Mouse (Mus musculus) midbrain, embryonic 14.5 days (tissue): Measurements from ENCODE around the gene Asb10. TPM values are rescaled to one million over a fixed set of nuclear protein-coding genes. Genes with fewer than 3 reads are reported as not detected.

Experiments used
- ATAC-seq: fragments of 200-750 bp; cut with Nextera tagmentation; 2 replicates; pipeline ENCODE4 v1.8.0; 2017; ENCODE audit warnings: moderate number of reproducible peaks, moderate library complexity; ENCODE audit not compliant: low FRiP score, low TSS enrichment
- DNase-seq: peaks from one replicate; pipeline ENCODE4 v3.0.0-alpha.2; 2015
- H3K27ac ChIP-seq: fragments of 300-500 bp; sonication (generic); replicated peaks from 2 replicates; pipeline ENCODE4 v1.5.1; 2014; ENCODE audit warnings: mild to moderate bottlenecking, low read depth, low read length, moderate library complexity
- H3K27me3 ChIP-seq: fragments of 300-500 bp; sonication (generic); 2 replicates; pipeline ENCODE4 v1.6.1; 2014; ENCODE audit warnings: low read length, control low read depth, mixed read lengths; ENCODE audit not compliant: control insufficient read depth, insufficient read depth
- H3K36me3 ChIP-seq: fragments of 300-500 bp; sonication (generic); 2 replicates; pipeline ENCODE4 v1.6.1; 2014; ENCODE audit warnings: low read length, control low read depth; ENCODE audit not compliant: control insufficient read depth, insufficient read depth
- H3K4me1 ChIP-seq: fragments of 300-500 bp; sonication (generic); 2 replicates; pipeline ENCODE4 v1.6.1; 2014; ENCODE audit warnings: mild to moderate bottlenecking, antibody characterized with exemption, low read length, control low read depth; ENCODE audit not compliant: control insufficient read depth, insufficient read depth
- H3K4me2 ChIP-seq: fragments of 300-500 bp; sonication (generic); 2 replicates; pipeline ENCODE4 v1.6.1; 2014; ENCODE audit warnings: mild to moderate bottlenecking, low read length, moderate library complexity
- H3K4me3 ChIP-seq: fragments of 300-500 bp; sonication (generic); replicated peaks from 2 replicates; pipeline ENCODE4 v1.5.1; 2014; ENCODE audit warnings: low read depth, low read length
- H3K9ac ChIP-seq: fragments of 300-500 bp; sonication (generic); replicated peaks from 2 replicates; pipeline ENCODE4 v1.6.1; 2014; ENCODE audit warnings: mild to moderate bottlenecking, low read length, moderate library complexity
- H3K9me3 ChIP-seq: fragments of 300-500 bp; sonication (generic); 2 replicates; pipeline ENCODE4 v1.6.1; 2016; ENCODE audit warnings: low read length, control low read depth, mixed read lengths; ENCODE audit not compliant: control insufficient read depth
- WGBS: fragments of 180-500 bp; shearing (Covaris S2); extraction: QIAGEN DNeasy Blood & Tissue Kit; methylation state at CpG from one replicate; pipeline ENCODE4 v1.1.7; 2014; 5-methylcytosine and 5-hydroxymethylcytosine counted together
- polyA plus RNA-seq: library from polyadenylated mRNA; unstranded; fragments of >200 nt; fragmentation: Nextera tagmentation; extraction: Ambion mirVana; gene quantifications from 2 replicates; pipeline ENCODE4 v1.2.1, GENCODE M21; 2014

The Asb10 gene
- polyA plus RNA-seq, 1 experiment from 2014 or later: 0.12 TPM

DNA sequence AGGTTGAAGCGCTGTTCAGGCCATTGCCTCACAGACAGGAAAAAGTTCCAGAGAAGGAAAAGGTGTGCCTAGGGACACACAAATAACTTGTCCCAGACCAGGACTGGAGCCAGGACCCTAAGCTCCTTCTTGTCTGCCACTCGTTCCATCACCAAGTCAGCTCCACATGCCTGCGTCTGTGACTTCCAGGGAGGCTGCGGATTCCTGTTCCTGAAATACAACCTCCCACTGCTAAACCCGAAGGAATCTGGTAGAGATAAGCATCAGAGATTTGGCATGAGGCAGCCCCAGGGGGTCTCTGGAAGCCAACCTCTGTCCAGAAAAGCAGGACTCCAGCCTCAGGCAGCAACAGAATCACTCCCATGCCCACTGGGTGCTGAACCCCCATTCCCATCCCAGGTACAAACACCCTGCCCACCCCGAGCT is 379 bp upstream of the Asb10 start:
- H3K27me3 ChIP-seq: no peaks in the 10 kb centered on the region
- 0 out of 2 replicates have a peak, but pooled peaks cover 2% of the 10 kb centered on the region for H3K4me1 ChIP-seq
- no peaks in the 10 kb centered on the region for H3K36me3 ChIP-seq
- no peak overlapping the region for H3K27ac ChIP-seq
- WGBS: 44% methylated on average over 6 of the region's 6 CpGs
- H3K4me2 ChIP-seq: no peak overlapping the region
- ATAC-seq: no peak
- no peaks in the 10 kb centered on the region for H3K9me3 ChIP-seq
- no peak overlapping the region for H3K9ac ChIP-seq
- no peak for DNase-seq
- no peak overlapping the region for H3K4me3 ChIP-seq

DNA sequence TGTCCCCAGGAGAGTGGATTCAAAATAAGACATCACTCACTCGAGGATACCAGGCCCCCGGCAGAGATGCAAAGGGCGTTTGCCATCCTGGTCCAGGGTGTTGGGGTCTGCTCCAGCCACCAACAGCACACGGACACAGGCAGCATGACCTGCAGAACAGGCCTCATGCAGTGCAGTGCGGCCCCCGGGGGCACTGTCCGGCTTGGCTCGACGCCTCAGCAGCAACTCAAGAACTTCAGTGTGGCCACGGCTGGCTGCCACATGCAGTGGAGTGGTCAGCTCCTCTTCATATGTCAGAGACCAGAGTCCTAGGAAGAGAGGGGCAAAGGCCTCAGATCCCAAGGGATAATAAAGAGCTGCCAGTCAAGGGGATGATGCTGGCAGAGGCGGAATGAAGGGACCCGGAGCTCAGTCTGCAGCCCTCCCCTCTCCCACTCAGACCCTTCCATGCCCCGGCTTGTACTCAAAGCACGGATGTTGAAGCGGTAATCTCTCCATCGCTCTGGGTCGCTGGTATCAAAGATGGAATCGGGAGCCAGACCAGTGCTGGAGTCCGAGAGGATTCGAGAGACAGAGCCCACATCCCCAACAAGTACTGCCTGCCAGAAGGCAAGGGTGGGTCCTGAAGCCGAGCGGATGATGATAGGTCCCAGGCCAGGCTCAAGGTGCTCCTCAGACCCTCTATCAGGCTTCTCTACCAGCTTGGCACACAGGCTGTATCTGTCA is 1.0 kb downstream of the Asb10 start:
- WGBS: 82% methylated on average over 22 of the region's 22 CpGs

DNA sequence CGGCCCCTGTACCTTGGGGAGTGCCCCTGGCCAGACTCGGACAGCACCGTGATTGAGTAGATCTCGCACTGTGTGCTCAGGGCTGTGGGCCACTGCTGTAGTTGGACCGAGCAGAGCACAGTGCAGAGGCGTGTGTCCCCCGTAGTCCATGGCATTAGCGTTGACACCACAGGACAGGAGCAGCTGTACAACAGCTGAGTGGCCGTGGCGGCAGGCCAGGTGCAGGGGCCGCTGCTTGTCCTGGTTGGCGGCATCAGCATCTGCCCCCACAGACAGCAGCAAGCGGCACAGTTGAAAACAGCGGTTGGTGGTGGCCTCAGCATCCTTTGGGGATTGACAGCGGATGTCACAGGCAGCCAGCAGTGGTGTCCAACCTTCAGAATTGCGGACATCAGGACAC is 3.2 kb downstream of the Asb10 start:
- Histone ChIP-seq H3K4me3 (no peak overlapping the region), H3K4me2 (no peak overlapping the region), H3K27me3 (no peaks in the 10 kb centered on the region), H3K4me1 (0 out of 2 replicates have a peak, but pooled peaks cover 2% of the 10 kb centered on the region), H3K9me3 (no peaks in the 10 kb centered on the region), H3K27ac (no peak overlapping the region), H3K9ac (no peak overlapping the region), H3K36me3 (no peaks in the 10 kb centered on the region)
- no peak for DNase-seq
- ATAC-seq: no peak
- 70% methylated on average over 16 of the region's 16 CpGs for WGBS

More for the DNA sequence above, 1.0 kb downstream of the Asb10 start:
- no peak for ATAC-seq
- Histone ChIP-seq H3K4me1 (0 out of 2 replicates have a peak, but pooled peaks cover 2% of the 10 kb centered on the region), H3K9me3 (no peaks in the 10 kb centered on the region), H3K27ac (no peak overlapping the region), H3K27me3 (no peaks in the 10 kb centered on the region), H3K9ac (no peak overlapping the region), H3K4me3 (no peak overlapping the region), H3K4me2 (no peak overlapping the region), H3K36me3 (no peaks in the 10 kb centered on the region)
- DNase-seq: no peak

DNA sequence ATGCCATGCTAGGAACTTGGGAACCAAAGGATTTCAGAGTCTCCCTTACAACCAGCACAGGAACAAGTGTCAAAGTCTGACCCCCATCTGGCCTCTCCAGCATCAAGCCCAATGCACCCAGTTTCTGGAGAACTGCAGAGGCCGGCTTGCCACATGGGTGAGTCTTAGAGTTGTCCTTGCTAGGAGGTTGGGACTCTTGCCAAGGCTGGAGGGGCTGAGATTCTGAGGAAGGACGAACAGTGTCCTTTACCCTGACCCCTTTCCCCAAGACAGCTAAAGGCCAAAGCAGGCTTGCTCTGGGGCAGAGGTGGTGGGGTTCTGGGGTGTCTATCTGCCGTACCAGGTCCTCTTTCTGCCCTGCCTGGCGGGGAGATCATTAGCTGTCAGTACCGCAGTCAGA is 4.3 kb downstream of the Asb10 start:
- H3K27ac ChIP-seq: no peak overlapping the region
- no peak overlapping the region for H3K4me3 ChIP-seq
- H3K27me3 ChIP-seq: no peaks in the 10 kb centered on the region
- H3K4me2 ChIP-seq: no peak overlapping the region
- ATAC-seq: no peak
- 80% methylated on average over 5 of the region's 5 CpGs for WGBS
- H3K9me3 ChIP-seq: no peaks in the 10 kb centered on the region
- H3K36me3 ChIP-seq: no peaks in the 10 kb centered on the region
- DNase-seq: no peak
- 0 out of 2 replicates have a peak, but pooled peaks cover 2% of the 10 kb centered on the region for H3K4me1 ChIP-seq
- no peak overlapping the region for H3K9ac ChIP-seq

DNA sequence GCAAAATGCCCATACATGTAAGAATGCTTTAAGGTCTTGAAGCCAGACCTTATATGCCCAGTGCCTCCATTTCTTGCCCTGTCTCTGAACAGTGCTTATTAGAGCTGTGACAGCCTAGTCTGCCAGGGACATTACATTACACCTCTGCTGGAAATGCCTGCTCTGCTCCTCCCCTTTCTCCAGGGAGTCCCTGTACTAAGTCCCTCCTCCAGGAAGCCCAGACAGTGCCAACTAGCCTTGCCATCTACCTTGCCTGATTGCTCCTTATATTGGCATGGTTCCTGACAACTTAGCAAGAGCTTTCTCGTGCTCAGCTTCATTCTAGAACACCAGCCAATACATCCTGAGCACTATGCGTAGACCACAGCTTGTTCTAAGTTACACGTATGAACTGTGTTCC is 5.0 kb downstream of the Asb10 start:
- Histone ChIP-seq H3K9me3 (no peaks in the 10 kb centered on the region), H3K4me1 (0 out of 2 replicates have a peak, but pooled peaks cover 2% of the 10 kb centered on the region), H3K9ac (no peak overlapping the region), H3K27me3 (no peaks in the 10 kb centered on the region), H3K27ac (no peak overlapping the region), H3K4me3 (no peak overlapping the region), H3K4me2 (no peak overlapping the region), H3K36me3 (no peaks in the 10 kb centered on the region)
- no peak for ATAC-seq
- no peak for DNase-seq
- 80% methylated on average over 3 of the region's 3 CpGs for WGBS

DNA sequence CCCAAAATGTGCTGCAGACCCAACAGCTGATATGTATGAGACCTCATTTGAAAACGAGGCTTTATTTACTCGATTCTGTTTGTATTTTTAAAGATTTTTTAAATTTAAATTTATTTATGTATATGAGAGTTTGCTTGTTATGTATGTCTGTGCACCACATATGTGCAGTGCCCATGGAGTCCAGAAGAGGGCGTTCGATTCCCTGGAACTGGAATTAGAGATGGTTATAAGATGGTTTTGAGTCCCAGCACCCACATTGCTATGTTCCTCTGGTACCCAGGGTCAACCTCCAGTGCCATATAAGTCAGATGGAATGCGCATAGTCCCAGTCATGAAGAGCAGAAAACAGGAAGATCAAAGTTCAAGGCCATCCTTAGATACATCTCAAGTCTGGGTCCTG is 6.5 kb downstream of the Asb10 start:
- no peaks in the 10 kb centered on the region for H3K9me3 ChIP-seq
- no peak overlapping the region for H3K4me2 ChIP-seq
- no peak overlapping the region for H3K9ac ChIP-seq
- WGBS: 54% methylated on average over 5 of the region's 5 CpGs
- H3K4me3 ChIP-seq: no peak overlapping the region
- H3K27ac ChIP-seq: no peak overlapping the region
- H3K4me1 ChIP-seq: no peaks in the 10 kb centered on the region
- H3K27me3 ChIP-seq: peaks cover 2% of the 10 kb centered on the region; the same call in 1 of the 2 replicates
- H3K36me3 ChIP-seq: no peaks in the 10 kb centered on the region
- DNase-seq: no peak
- ATAC-seq: no peak

DNA sequence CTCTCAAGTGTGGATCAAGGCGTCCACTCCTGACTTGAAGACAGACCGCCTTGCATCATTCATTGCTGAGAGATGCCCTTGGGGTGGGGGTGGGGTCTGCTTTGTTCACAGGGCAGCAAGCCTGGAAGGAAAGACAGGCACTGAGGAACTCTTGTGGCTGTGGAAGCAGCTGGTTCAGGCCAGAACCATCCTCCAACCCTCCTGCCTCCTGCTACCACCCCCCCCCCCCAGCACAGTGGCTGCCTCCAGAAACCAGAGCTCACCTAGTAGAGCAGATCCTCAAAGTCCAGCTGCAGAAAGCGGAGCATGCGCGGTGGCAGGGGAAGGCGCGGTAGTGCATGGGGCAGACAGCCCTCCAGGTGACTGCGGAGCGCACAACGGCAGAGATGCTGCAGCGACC is 7.4 kb downstream of the Asb10 start:
- H3K9me3 ChIP-seq: no peaks in the 10 kb centered on the region
- H3K36me3 ChIP-seq: no peaks in the 10 kb centered on the region
- H3K4me2 ChIP-seq: no peak overlapping the region
- no peaks in the 10 kb centered on the region for H3K4me1 ChIP-seq
- DNase-seq (no peak), ATAC-seq (no peak)
- no peak overlapping the region for H3K9ac ChIP-seq
- H3K27me3 ChIP-seq: peaks cover 11% of the 10 kb centered on the region
- whole genome bisulfite sequencing: 47% methylated on average over 11 of the region's 11 CpGs
- H3K4me3 ChIP-seq: no peak overlapping the region
- H3K27ac ChIP-seq: no peak overlapping the region

DNA sequence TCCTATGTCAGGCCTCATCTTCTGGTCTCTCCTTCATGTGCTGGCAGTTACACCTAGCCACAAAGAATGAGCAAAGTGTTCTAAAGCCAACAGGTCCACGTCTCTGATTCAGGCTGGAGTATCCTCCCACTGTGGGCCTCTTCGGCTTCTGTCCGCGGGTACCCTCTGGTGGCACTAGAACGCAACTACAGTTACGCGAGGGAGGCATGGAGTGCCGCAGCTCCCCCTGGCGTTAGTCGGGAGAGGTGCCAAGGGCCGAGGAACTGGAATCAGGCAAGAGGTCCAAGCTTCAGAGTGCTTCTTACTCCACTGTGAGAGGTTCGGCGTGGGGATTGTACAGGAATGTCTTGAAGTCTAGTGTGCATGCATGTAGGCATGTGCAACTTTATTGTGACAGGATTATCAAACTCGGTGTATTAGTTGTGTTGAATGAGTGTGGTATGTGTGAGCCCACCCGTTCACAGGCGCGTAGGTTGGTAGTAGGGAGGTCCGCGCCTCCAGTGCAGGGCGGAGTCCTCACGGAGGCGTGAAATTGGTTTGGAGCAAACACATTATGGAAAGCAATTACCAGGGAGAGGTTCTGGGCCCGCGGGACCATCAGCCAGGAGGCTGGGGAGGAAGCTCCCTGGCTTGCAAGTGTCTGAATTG is 10.6 kb downstream of the Asb10 start:
- H3K4me1 ChIP-seq: peaks cover 11% of the 10 kb centered on the region; the same call in 1 of the 2 replicates
- H3K36me3 ChIP-seq: no peaks in the 10 kb centered on the region
- no peak overlapping the region for H3K4me3 ChIP-seq
- H3K9ac ChIP-seq: no peak overlapping the region
- 22% methylated on average over 24 of the region's 24 CpGs for WGBS
- peaks cover 40% of the 10 kb centered on the region for H3K27me3 ChIP-seq
- H3K27ac ChIP-seq: no peak overlapping the region
- ATAC-seq (peak; percentile 57), DNase-seq (peak; percentile 94)
- no peaks in the 10 kb centered on the region for H3K9me3 ChIP-seq
- no peak overlapping the region for H3K4me2 ChIP-seq

DNA sequence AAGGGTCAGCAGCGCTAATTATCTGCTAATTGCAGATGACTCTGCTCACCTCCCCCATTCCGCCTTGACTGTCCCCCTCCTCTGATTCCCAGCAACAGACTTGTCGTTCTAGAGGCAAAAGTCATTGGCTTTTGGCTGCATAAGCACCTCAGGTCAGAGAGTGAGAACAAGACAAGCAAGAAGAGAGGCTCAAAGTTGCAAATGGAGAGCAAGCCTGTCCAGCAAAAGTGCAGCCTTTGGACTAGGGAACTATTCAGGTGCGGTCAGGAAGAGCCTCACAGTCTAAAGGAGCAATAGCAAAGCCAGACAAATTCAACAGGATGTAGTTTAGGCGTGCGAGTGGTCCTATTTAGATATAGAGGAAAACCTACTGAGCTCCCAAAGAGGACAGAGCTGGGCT is 13.0 kb downstream of the Asb10 start:
- H3K27me3 ChIP-seq: peaks cover 63% of the 10 kb centered on the region
- H3K9me3 ChIP-seq: no peaks in the 10 kb centered on the region
- H3K4me2 ChIP-seq: no peak overlapping the region
- 14% methylated on average over 6 of the region's 6 CpGs for WGBS
- no peak overlapping the region for H3K27ac ChIP-seq
- peaks cover 11% of the 10 kb centered on the region; the same call in 1 of the 2 replicates for H3K4me1 ChIP-seq
- H3K36me3 ChIP-seq: no peaks in the 10 kb centered on the region
- ATAC-seq: no peak
- H3K9ac ChIP-seq: no peak overlapping the region
- H3K4me3 ChIP-seq: no peak overlapping the region
- DNase-seq: no peak
